Mouse (Mus musculus): Measurements from ENCODE around the gene Crybg2.
A peak's percentile ranks its signal among the peaks of the same experiment; 100 is the strongest.

Crybg2 gene

DNA sequence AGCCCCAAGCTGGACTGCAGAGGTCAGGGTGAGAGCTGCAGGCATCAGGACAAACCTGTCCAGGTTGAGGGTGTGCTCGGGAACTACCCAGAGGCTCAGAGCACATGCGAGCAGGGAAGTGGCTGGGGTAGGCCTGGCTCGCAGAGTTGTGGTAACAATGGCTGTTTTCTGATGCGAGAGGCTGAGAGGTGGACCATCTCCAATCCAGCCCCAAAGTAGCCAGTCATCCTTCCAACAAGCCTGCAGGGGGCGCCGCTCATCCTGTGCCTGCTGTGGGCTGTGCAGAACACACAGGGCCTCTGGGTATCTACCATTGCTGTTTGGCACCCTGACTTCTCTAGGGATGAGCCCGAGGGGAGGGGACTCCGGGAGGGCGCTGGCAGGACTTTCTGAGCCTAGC is 59.0 kb downstream of the Crybg2 start:
- DNase-seq (ENCODE audit: extremely low read depth, low read depth), result peak; percentile 61

DNA sequence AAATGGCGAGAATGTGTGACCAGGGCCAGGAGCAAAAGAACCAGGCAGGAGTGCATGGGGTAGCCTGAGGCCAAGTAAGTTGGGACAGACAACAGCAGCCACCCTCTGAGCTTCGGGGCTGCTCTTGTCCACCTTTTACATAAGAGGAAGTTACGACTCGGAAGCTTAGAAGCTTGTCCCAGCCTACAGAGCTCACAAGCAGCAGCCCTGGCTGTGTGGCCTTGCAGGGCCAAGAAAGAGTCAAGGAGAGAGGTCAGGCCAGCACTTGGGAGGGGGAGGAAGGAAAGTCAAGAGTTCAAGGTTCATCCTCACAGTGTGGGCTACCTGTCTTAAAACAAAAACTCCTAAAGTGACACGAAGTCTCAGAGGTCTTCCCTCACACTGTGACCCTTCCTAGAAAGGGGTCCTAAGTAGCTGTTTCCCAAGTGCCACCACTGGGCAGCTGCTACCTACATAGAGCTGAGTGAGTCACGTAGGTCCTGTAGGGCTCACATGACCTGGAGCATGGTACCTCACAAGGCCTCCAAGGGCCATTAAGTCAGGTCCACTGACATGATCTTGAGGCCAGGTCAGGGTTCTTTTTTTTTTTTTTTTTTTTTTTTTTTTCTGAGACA is 59.7 kb downstream of the Crybg2 start:
- no peak for DNase-seq (ENCODE audit: extremely low read depth, low read depth)

GRCm38 (mm10) chr4:134120916-134121315 is 60.3 kb downstream of the Crybg2 start:
- DNase-seq (ENCODE audit: extremely low read depth, low read depth), result no peak

DNA sequence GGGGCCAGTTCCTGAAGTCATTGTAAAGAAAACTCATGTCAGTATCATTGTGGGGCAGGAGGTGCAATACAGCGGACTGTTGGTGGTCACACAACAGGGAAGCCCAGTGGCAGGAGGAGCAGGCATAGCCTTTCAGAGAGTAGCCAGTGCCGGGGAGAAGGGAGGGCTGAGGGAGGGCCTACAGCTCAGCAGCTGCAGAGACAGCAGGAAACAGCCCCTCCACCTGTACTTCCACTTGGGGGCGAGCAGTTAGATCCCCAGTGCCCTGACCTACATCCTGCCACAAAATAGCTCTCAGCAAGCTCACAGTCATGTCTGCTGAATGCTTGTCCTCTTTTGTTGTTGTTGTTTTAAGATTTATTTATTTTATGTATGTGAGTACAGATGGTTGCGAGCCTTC is 61.0 kb downstream of the Crybg2 start:
- no peak for DNase-seq (ENCODE audit: extremely low read depth, low read depth)

DNA sequence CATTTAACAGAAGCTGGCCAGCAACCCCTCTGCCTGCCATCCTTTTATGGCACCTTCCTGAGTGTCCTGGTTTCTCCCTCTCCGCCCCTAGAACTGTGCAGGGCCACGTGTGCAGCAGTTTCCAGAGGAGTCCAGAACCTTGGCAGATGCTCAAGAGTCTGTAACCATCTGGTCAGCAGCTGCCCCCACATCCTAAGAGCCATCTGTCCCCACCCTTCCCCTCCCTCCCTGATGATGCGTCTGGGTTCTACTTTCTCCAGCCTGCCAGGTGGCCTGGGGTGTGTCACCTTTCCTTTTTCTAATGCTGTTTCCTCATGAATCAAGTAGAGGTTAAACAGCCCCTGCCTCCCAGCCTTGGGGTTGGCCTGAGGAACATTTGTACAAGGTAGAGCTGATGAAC is 61.7 kb downstream of the Crybg2 start:
- DNase-seq (ENCODE audit: extremely low read depth, low read depth), result no peak

DNA sequence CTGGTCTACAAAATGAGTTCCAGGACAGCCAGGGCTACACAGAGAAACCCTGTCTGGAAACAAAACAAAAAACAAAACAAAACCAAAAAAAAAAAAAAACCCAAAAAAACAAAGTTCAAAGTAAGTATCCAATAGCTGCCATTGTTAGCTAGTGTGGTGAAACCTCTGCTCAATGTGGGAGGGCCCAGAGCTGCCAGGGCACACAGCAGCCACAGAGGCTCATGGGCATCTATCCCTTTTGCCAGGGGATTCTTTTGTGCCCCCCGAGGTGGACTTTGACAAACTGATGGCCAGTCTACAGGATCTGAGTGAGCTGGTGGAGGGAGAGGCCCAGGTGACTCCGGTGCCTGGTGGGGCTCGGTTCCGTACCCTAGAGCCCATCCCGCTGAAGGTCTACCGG is 62.5 kb downstream of the Crybg2 start:
- DNase-seq (ENCODE audit: extremely low read depth, low read depth), result no peak

- DNase-seq (ENCODE audit: extremely low read depth, low read depth), result peak; percentile 72
Measured at GRCm38 (mm10) chr4:134123680-134124551, 63.3 kb downstream of the Crybg2 start.

DNA sequence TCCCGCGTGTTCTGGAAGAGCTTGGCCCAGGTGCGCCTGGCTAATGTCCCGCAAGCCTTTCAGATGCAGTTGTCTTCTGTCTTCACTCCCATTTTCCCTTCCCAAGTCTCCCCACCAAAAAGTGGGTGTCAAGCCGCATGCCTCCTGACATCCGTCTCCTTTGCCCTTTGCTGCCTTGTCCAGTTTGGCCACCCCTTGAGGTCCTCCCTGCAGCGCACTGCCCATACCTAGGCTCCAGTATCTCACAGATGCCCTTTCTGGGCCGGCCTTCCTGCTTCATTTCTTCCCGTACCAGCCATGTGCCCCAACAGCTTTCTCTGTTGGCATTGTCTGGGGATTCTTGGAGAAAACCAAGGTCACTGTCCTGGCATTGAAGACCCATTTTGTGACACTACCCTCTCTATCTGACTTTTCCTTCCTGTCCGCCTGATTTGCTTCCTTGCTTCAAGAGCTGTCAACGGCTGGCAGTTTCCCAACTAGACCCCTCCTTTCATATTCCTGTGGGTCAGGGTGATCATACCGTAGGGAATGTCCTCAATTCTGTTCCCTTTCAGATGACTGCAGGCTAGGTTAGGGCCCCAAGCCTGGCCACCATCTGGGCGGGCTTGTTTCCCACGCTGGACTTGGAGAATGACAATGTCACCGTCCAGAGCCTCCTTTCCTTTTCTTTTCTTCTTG is 64.9 kb downstream of the Crybg2 start:
- DNase-seq (ENCODE audit: extremely low read depth, low read depth), result no peak

DNA sequence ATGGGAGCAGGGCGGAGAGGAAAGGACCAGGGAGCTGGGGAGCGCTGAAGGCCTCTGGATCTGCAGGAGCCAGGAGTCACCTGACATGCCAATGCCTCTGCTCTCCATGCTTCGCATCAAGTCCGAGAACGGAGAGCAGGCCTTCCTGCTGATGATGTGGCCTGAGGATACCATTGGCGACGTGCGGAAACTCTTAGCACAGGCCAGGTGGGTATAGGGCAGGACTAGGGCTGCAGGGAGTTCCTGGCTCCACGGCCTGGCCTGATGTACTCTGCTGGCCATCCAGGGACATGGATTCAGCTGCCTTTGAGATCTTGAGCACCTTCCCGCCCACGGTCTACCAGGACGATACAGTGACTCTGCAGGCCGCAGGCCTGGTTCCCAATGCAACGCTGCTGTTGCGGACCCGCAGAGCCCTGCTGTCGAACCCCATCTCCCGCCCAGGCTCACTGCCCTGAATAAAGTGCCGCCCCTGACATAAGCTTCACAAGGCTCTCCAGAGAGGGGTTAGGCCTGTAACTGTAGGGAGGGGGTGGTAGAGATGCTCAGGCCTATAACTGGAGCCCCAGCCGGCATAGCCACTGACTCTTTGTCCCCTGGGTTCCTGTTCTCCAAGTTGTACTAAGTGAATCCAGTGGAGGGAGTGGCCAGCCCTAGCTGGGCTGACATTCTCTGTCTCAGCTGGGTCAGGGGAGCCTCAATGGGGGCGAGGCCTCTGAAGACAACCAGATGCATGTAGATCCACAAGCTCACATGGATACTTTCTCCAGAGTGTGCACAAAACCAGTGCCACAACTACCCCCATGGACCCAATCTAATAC is 65.9 kb downstream of the Crybg2 start:
- DNase-seq (ENCODE audit: extremely low read depth, low read depth), result no peak

- no peak for DNase-seq (ENCODE audit: extremely low read depth, low read depth)
Measured at GRCm38 (mm10) chr4:134127121-134127455, 66.5 kb downstream of the Crybg2 start.

GRCm38 (mm10) chr4:134127793-134128192 is 67.2 kb downstream of the Crybg2 start:
- DNase-seq (ENCODE audit: extremely low read depth, low read depth), result no peak

- peak; percentile 74 for DNase-seq (ENCODE audit: extremely low read depth, low read depth)
Measured at GRCm38 (mm10) chr4:134128221-134128982, 67.8 kb downstream of the Crybg2 start, which contains the start of gene Sh3bgrl3. TSS of gene Sh3bgrl3 (minus strand) at chr4:134128789.

DNA sequence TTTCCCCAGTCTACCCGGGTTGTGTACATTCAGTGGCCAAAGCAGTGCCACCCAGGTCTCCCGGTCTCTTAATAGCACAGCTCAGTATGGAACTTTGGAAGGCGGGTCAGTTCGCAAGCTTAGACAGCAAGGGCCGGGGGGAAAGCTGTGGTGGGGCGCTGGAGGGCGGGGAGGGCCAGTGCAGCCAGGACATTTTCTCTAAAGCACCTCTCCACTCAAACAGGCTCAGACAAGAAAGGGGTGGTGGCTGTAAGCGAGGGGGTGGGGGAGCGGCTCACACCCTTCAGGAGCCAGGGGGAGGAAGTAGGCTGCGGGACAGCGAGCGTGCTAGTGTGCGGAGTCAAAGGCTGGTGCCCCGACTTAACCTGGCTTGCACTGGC is 68.4 kb downstream of the Crybg2 start:
- DNase-seq (ENCODE audit: extremely low read depth, low read depth), result no peak

DNA sequence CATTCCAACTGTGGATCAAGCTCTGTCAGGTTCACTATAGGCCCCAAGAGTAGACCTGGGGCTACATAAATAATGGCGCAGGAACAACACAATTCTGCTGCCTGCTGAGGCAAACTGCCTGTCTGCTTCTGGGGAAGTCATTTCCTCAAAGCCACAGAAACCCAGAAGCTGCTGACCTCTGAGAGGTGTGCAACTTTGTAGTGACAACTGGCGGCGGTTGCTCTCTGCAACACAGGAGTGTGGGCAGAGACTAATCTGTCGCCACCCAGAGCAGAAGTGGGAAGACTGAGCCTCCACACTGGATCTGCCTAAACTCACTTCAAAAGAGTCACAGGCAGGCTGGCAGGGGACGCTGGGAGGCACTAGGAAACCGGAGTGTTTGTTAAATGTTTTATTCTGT is 68.9 kb downstream of the Crybg2 start:
- DNase-seq (ENCODE audit: extremely low read depth, low read depth), result no peak

GRCm38 (mm10) chr4:134132117-134132516 is 71.5 kb downstream of the Crybg2 start:
- DNase-seq (ENCODE audit: extremely low read depth, low read depth), result no peak

DNA sequence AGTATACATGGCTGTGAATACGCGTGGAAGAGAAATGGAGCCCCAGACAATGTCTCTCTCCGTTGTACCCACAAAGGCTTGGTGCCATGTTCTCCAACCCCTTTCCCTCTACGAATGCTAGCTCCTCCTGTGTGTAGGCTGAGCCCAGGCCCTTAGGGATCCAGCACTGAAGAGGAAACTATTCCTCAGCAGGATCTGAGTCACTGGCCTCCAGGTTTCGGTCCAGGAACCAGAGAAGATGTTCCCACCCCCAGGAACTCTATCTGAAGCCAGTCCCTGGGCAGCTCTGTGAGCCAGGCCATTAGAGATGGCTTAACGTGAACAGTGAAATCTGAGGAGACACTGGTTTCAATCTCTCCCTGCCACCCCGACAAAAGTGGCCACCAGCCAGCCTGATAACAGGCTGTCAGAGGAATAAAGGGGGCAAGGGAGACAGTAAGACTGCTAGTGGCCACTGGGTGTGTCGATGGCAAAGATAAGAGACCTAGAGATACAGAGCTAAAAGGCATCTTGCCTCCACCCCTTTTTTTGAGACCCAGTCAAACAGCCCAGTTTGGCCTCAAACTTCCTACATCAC is 72.0 kb downstream of the Crybg2 start:
- no peak for DNase-seq (ENCODE audit: extremely low read depth, low read depth)

DNA sequence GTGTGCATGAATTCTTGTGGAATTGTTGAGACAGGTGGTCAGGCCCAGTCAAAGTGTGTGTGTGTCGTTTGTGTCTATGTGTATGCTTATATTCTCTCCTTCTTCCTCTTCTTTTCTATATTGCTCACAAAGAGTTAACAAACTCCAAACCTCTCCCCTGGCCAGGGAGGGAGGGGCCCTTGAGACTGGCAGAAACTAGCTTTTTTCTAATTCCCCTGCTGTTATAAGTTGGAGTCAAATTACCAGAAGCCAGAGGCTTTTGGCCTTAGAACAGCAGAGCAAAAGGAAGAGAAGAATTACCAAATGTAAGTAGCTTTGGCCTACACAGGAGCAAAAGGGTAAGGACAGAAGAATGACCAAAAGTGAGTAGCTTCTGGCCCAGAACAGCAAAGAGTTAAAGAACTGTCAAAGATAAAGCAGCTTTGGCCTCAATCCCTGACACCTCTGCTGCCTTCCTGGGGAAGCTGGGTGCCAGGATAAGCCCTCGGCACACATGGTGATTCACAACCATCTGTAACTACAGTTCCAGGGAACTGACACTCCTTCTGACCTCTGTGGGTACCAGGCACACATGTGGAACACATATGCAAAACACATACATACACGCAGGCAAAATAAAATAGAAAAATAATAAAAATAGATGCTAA is 75.8 kb downstream of the Crybg2 start:
- no peak for DNase-seq (ENCODE audit: extremely low read depth, low read depth)

DNA sequence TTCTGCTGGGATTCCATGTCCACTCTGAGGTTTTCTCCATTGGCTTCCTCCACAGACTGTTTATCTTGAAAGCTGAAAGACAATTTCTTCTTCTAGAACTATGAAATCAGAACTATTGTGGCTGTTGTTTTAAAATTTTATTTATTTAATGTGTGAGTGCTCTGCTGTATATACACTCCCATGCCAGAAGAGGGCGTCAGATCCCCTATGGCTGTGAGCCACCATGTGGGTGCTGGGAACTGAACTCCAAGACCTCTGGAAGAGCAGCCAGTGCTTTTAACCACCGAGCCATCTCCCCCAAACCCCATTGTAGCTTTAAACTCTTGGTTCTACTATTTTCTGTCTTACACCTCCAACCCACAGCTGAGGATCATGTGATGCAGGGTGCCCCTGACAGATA is 78.2 kb downstream of the Crybg2 start:
- DNase-seq (ENCODE audit: extremely low read depth, low read depth), result no peak
